Mouse (Mus musculus): Measurements from ENCODE around the gene Grip1.

The Grip1 gene

DNA sequence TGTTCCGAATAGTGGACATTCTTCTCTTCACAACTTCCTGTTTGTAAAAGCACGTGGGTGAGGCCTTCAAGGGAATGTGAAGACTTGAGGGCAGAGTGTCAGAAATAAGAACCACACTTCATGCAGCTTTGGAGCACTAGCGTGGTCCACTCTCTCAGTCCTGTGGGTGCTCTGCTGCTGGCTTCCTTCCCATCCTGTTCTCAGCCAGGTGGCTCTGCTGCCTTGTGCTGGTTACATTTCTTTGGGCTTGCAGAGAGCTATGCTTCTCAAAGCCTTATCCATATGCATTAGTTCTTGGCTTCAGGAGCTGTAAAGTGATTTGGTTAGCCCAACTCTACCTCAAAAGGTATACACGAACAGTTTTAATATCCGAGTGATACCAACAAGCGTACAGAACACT, 497.8 kb downstream of the Grip1 start:
- DNase-seq (ENCODE audit: low read depth, low spot score), result no peak

DNA sequence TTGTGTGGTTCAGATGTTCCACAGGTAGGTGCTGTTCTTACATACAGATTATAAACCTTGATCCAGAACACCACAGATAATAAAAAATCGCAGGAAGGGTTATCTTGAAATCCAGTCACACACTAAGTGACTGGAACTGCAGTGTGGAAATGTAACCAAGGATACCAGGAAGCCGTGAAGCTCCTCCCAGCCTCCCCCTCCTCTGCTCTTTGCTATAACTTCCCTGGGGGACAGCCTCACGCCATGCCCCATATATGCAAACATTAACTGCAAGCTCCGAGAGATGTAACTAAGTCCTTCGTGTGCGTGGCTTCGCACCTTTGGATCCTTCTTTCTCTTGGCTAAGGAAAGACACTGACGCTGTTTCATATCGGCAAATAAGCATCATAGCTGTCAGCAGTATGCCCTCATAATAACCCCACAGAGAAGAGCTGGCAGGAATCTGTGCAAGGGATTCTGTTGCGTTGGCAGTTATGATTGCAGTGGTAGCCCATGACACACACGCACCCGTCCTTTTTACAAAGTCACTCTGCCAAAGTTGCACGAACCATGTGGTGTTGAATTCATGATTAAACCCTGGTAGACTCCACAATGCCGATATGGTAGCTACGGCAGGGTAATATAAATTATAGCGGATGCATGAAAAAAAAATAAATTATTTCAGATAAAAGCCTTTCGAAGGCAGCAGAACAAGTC, 503.8 kb downstream of the Grip1 start:
- no peak for DNase-seq (ENCODE audit: low read depth, low spot score)

DNA sequence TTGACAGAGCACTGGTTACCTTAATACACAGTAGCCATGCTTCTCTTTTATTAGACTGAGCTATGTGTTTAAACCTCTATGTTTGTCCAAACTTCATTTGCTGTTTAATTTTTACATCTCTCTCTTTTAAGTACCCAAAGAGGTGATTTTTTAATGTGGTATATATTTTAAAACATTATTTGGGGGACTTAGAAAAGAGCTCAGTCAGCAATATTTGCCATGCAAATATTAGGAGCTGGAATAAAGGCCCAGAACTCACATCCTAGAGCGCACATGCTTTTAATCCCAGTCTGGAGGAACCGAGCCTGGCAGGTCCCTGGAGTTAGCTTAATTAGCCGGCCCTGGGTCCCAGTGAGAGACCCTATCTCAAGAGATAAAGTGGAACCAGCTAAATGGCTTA, 507.3 kb downstream of the Grip1 start:
- no peak for DNase-seq (ENCODE audit: low read depth, low spot score)

DNA sequence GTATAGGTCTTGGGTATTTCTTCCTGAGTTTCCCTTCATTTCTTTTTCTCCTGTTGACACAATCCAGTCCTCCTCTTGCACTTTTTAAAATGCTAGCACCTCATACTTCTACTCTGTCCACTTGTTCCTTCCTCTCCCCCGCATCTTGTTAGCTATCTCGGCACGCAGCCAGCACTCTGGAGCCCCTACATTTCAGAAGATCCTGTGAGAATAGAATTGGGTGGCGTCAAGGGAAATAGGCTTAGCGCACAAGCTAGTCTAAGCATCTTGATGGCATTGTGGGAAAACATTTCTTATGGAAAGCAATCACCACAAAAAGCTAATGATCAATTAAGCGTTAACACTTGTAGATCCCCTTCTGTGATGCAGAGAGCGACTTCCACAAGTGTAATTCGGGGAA, 512.7 kb downstream of the Grip1 start:
- DNase-seq (ENCODE audit: low read depth, low spot score), result no peak

DNA sequence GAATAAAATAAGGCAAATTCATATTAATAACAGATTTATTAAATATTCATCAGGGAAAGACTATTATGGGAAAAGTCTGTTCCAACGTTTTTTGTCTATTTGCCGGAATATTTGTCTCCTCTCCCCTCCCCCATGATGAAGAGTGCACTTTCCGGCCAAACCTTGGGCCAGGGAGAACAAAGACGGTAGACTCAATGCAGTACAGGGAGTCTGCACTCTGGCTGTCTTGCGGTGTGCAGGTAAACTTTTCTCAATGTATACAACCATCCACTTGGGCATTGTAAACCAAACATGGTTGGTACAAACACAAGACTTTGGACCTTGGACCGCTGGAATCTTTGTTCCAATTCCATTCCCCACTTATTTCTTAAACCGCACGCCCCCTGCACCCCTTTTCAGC, 525.8 kb downstream of the Grip1 start:
- DNase-seq (ENCODE audit: low read depth, low spot score), result no peak

DNA sequence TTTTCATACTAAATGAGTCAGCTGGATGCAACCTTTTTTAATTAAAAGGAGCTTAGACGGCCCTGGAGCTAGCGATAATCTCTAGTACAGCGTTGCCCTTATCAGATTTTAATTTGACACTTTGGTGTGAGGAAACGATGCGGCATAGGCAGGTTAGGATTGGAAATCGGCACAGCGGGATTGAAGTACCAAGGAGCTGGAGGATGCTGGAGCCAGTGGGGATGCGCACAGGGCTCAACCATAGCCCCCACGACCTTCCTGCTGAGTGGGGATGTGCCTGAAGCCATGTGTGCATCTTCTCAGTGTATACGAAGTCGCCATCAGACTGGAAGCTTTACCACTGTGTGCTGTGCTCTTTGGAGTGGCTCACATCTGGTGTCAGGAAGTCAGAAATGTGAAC, 526.4 kb downstream of the Grip1 start:
- no peak for DNase-seq (ENCODE audit: low read depth, low spot score)

DNA sequence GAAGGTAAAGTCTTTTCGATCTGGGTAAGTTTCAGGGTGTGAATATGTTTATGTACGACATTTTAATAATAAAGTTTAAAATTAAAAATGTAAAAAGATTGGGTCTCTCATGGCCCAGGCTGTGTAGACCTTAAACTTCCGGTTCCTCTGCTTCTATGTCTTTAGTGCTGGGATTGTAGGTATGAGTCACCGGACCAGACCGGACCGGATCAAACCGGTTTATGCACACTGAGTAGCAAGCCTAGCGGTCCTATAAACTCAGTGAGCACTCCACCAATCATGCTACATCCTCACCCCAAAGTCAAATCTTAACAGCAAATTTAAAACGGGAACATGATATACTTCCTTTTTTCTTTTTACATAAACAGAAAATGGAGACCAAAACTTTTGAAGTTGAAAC, 530.7 kb downstream of the Grip1 start:
- DNase-seq (ENCODE audit: low read depth, low spot score), result no peak

DNA sequence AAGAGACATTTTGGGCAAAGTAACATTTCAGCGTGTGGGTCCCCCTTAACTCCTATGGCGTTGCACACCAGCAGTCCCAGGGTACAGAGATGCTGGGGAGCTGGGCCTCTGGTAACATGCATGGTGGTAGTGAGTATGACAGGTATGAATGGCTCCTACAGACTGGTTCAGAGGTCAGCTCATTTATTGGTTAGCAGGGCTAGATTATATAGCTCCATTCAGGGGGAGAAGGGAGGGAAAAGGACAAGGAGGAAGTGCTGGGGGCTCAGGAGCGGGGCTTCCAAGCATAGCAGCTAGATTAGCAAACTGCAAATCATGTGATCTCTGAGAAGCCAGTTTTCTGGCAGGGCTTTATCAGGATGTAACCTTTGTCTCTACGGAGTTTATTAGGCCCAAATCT, 544.8 kb downstream of the Grip1 start:
- DNase-seq (ENCODE audit: low read depth, low spot score), result no peak

DNA sequence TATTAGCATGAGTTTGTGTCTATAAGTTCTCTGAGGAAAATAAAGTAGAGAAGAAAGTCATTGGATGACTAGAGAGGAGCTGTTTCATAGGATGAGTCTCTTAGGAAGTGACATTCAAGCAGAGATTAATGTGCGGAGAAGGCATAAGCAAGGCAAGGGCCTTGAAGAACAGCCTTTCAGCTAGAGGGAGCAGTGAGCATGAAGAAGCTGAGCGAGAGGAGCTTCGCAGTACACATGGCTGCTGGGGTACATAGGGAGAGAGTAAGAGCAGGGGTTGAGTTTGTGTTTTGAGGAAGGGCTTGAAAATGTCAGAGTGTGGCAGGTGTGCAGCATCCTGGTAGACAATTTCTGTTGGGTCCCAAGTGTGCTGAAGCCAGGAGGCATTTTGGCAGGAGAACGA, 548.5 kb downstream of the Grip1 start:
- no peak for DNase-seq (ENCODE audit: low read depth, low spot score)

DNA sequence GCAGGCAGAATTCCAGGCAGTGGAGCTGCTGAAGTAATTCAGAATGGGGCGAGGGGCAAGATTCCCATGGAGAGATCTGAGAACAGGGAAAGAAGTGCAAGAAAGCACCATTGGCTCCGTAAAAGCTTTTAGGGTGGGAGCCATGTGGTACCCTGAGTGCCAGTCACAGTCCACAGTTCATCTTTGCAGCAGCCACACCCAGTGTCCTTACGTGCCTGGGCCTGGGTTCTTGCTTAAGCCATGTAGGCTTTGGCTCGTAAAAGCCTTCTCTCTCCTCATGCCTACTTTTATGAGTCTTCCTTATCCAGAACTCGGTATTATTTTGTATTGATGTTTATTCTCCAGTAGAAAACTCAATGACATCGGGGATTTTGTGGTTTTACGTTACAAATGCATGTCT, 550.5 kb downstream of the Grip1 start:
- DNase-seq (ENCODE audit: low read depth, low spot score), result no peak

DNA sequence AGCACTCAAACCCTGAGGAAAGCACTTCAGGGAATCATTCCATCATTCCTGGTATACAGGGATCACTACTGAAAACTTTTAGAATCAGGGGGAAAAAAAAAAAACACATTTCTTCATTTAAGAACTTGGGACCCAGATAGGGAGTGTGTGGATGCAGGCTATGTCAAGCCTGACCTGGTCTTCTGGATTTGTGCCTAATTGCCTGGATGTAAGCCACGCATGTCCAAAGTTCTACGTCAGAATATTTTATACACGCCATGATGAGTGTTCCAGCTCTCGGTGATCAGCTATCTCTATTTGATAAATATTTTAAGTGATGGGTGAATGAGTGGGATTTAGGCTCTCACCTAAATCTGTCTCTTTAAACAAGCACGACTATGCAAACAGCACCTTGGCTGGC, 552.0 kb downstream of the Grip1 start:
- no peak for DNase-seq (ENCODE audit: low read depth, low spot score)

DNA sequence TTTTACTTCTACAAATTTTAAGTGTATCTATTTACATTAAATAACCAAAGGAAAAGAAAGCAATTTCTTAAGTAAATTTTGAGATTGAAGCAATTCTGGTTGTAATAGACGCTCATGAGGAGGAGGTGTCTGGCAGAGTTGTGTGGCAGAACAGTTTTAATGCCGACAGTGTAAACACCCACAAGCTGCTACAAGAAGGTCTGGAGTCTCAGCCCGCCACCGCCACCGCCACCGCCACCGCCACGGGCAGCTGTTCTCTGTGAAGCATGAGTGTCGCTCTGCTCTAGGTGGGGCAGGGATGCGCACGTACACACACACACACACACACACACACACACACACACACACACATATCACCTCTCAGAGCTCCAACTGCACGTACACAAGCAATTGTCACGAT, 558.7 kb downstream of the Grip1 start:
- no peak for DNase-seq (ENCODE audit: low read depth, low spot score)

DNA sequence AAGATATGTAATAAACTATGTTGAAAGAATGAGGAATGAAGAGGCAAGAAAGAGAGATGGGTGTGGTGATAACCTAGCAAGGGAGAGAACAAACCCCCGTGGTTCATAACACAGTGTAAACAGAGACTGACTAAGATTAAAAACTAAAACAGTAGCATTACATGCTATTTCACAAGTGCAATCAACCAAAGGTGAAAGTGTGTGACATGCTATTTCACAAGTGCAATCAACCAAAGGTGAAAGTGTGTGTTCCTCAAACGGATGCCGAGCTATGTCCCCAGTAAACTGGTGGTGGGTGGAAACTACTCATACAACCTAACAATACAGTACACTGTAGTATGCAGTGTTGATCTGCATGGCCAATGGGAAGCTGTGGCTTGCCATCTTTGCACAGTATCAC, 561.5 kb downstream of the Grip1 start:
- no peak for DNase-seq (ENCODE audit: low read depth, low spot score)

DNA sequence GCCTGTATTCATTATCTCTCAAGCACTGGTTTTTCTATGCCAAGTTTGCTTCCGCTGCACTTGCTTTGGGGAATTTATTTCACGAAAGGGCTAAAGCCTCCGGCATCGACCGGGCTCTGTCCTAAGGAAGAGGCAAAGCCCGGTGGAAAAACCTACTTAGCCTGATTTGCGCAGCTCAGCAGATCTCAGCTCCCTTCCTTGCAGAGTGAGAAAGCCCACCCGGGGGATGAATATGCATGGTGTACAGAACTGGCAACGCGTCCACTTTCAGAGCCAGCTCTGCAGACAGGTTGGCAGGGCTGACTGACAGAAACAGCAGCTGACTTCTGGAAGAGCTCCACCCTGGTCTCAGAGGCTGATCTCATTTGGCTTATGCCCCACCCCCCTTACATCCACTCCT, 572.8 kb downstream of the Grip1 start:
- DNase-seq (ENCODE audit: low read depth, low spot score), result no peak

DNA sequence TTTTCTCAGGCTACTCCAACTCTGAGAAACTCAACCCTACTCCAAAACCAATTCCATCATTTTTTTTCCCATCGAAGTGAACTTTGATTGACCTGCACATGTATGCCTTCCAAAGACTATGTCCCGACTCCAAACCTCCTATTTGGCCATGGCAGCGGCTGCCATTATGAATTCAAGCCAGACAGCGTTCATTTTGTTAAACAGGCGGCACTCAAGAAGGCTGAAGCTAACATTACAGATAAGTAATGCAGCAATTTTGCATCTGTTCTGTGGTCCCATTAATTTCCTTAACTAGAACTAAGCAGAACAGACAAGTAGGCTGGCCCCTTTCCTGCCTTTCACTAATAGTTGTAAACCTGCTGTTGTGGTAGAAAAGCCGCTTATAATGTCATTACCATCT, 577.3 kb downstream of the Grip1 start:
- DNase-seq (ENCODE audit: low read depth, low spot score), result no peak

DNA sequence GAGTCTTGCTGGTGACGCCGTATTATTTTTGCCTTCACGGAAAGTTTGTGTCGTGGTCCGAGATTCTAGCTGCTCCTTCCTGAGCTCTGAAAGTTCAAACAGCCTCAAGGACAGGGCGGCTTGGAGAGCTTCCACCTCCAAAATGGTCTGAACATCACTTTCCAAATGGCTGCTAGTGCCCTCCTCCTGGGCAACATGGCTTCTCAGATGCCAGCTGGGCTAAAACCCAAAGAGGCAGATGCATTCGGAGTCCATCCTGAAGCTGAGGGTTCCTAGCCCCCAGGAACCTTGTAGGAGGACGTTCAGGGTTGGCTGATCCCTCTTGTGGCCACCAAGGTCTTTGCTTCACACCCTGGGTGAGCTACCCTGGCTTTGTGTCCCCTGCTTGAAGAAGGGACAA, 577.7 kb downstream of the Grip1 start:
- no peak for DNase-seq (ENCODE audit: low read depth, low spot score)

DNA sequence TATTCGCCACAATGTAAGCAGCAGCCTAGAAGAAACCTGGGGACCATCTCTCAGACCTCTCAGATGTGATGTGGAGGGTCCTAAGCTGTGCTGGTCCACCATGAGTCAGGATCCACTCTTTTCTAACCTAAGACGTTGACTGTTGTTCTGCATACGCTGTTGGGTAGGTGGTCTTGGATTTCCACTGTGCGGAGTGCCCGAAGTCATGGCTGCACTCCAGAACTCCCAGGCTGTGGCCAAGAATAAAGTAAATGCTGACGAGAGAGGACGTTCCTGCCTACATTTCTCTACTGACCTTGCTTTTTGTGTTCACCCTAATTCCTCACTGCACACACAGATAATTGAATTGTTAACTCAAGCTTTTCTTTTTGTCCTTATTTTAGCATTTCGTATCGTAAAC, 580.2 kb downstream of the Grip1 start:
- no peak for DNase-seq (ENCODE audit: low read depth, low spot score)

DNA sequence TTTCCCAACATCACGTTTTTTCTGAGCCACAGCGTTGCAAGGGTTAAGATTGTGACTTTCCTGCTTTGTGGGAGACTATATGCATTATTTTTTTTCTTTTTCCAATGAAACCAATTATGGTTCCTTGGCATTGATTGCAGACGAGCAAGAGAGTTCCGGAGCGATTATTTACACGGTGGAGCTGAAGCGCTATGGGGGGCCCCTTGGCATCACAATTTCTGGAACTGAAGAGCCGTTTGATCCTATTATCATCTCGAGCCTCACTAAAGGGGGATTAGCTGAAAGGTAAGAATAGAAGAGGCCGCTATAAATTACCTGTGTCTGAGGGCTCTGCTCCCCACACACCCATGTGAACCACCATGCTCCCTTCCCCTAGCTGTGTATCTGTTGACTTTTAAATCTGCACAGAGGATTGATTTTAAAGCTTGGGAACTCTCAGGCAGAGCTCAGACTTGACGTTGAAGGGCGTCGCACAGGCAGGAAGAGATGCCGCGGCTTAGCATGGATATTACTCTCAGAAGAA, 581.6 kb downstream of the Grip1 start:
- no peak for DNase-seq (ENCODE audit: low read depth, low spot score)

DNA sequence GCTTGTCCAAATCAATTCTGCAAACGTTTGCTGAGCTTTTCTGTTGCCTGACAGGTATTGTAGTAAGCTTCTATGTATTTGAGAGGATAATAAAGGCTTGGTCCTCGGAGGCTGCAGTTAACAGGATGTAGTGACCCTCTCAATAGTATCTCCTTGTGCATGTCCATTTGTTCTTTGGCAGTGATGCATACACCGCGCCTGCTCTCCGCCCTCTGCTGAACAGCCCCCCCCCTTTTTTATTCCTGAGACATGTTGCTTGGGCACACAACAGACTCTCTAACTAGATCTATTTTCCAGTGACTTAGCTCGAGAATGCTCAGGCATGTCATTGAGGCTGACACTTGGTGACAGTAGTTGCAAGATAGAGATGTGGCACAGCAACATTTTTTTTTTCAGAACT, 582.2 kb downstream of the Grip1 start:
- DNase-seq (ENCODE audit: low read depth, low spot score), result no peak

DNA sequence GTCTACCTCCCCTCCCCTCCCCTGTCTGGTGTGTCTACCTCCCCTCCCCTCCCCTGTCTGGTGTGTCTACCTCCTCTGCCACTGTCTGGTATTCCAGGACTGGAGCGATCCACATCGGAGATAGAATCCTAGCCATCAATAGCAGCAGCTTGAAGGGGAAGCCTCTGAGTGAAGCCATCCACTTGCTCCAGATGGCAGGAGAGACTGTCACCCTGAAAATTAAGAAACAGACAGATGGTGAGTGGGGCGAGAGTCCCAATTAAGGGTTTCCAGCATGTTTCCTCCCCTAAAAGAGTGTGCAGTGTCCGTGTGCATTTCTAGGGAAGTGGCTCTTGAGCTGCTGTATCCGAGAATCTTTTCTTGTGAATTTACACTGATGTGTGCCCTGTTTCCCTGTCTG, 584.6 kb downstream of the Grip1 start:
- no peak for DNase-seq (ENCODE audit: low read depth, low spot score)

DNA sequence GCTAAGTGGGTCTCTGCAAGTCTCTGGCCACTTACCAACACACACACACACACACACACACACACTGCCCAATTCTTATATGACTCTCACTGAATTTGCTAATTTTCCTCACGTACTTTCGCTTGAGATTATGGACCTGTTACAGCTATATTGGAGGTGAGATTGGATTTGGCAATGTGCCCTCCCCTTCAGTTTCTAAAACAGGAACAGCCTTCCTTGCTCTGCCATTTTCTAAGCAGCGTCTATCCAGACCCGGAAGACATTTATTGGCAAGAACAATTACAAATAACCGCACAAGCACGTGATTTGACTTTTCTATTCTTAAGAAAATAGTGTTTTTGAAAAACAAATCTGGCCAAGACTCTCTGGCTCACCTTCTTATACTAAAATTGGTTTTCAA, 590.6 kb downstream of the Grip1 start:
- no peak for DNase-seq (ENCODE audit: low read depth, low spot score)

DNA sequence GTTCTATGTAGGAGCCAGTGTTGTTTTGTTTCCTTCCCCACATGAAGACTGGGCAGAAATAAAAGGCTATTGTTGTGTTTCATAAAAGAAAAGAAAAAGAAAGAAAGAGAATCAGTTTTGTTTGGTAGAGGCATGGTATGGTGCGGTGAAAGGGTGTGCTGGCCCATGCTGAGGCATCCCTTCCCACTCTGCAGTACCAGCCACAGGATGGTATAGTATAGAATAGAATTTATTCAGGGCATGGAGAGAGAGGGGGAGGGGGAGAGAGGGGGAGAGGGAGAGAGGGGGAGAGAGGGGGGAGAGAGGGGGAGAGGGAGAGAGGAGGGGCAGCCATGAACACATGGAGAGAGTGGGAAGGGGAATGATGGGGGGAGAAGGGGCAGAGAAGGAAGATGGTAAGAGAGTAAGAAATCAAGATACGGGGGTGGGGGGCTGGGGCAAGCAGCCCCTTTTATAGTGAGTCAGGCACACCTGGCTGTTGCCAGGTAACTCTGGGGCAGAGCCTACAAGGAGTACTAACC, 591.1 kb downstream of the Grip1 start:
- DNase-seq (ENCODE audit: low read depth, low spot score), result no peak

DNA sequence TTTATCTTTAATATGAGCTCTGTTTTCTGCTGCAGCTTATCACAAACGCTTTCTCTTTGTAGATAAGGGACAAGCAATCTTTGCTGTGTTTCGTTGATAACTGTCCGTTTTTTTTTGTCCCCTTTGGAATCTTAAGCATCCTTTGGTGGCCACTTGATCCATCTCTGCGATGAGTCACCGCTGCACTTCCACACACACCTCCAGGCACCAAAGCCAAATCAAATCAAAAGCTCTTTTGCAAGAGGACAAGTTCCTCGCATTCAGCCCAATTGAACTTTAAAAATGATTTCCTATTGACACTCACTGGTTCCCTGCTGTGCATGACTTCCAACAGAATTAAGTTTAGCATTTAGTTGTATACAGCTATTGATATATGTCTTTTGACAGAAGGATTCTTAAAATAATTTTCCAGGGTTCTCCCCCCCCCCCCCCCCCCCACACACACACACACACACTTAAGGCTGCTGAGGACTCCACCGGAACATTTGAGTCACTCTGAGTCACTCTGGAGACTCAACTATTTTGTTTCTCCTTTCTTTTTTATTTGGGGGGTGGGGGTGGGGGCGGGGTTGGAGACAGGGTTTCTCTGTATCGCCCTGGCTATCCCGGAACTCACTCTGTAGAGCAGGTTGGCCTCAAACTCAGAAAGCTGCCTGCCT, 607.1 kb downstream of the Grip1 start:
- no peak for DNase-seq (ENCODE audit: low read depth, low spot score)
